Mouse (Mus musculus) C2C12 (cell line): ENCODE results near the gene Pbx1. TPM values are rescaled to one million over a fixed set of nuclear protein-coding genes. Genes with fewer than 3 reads are reported as not detected.

Source experiments
- H3K27me3 ChIP-seq: one replicate; pipeline ENCODE4 v1.6.1; 2011; ENCODE audit not compliant: control insufficient read depth, insufficient read depth, insufficient read length
- H3K36me3 ChIP-seq: one replicate; pipeline ENCODE4 v1.6.1; 2011; ENCODE audit not compliant: control insufficient read depth, insufficient read depth
- H3K4me3 ChIP-seq: one replicate; pipeline ENCODE4 v1.5.1; 2011; ENCODE audit warnings: mild to moderate bottlenecking, control low read depth; ENCODE audit not compliant: poor library complexity, insufficient read depth, severe bottlenecking
- H3K79me2 ChIP-seq: one replicate; pipeline ENCODE4 v1.6.1; 2011; ENCODE audit not compliant: control insufficient read depth, insufficient read depth
- H3K79me3 ChIP-seq: one replicate; pipeline ENCODE4 v1.6.1; 2011; ENCODE audit warnings: low read depth, control low read depth
- H3ac ChIP-seq: one replicate; pipeline ENCODE3; 2011; ENCODE audit warnings: low read depth; ENCODE audit not compliant: control insufficient read depth, insufficient read length
- CEBPB ChIP-seq: IDR thresholded peaks from one replicate; pipeline ENCODE4 v1.6.1; 2011; ENCODE audit warnings: low read depth, mild to moderate bottlenecking, control low read depth, moderate library complexity
- CTCF ChIP-seq: IDR thresholded peaks from one replicate; pipeline ENCODE4 v1.5.1; 2011; ENCODE audit not compliant: control insufficient read depth, insufficient read depth, insufficient read length
- FOSL1 ChIP-seq: IDR thresholded peaks from one replicate; pipeline ENCODE4 v1.8.0; 2011; ENCODE audit warnings: mild to moderate bottlenecking, low read length; ENCODE audit not compliant: poor library complexity, insufficient read depth, severe bottlenecking
- MAX ChIP-seq: IDR thresholded peaks from one replicate; pipeline ENCODE4 v1.6.1; 2011; ENCODE audit warnings: mild to moderate bottlenecking, control low read depth
- MYOD1 ChIP-seq: IDR thresholded peaks from one replicate; pipeline ENCODE4 v1.6.1; 2011; ENCODE audit warnings: low read depth; ENCODE audit not compliant: control insufficient read depth, insufficient read length
- MYOG ChIP-seq: IDR thresholded peaks from one replicate; pipeline ENCODE4 v1.6.1; 2011; ENCODE audit not compliant: control insufficient read depth, insufficient read length; ENCODE audit errors: extremely low read depth
- USF1 ChIP-seq: IDR thresholded peaks from one replicate; pipeline ENCODE4 v1.6.1; 2011; ENCODE audit warnings: low read depth, mild to moderate bottlenecking, control low read depth, moderate library complexity
- polyA plus RNA-seq: library from polyadenylated mRNA; unstranded; fragments of >200 nt; fragmentation: generic; extraction: Trizol; gene quantifications from one replicate; pipeline ENCODE4 v1.2.1, GENCODE M21; 2012; ENCODE audit warnings: missing spikeins

Pbx1 gene
- polyA plus RNA-seq, 1 experiment: 29.4 TPM

DNA sequence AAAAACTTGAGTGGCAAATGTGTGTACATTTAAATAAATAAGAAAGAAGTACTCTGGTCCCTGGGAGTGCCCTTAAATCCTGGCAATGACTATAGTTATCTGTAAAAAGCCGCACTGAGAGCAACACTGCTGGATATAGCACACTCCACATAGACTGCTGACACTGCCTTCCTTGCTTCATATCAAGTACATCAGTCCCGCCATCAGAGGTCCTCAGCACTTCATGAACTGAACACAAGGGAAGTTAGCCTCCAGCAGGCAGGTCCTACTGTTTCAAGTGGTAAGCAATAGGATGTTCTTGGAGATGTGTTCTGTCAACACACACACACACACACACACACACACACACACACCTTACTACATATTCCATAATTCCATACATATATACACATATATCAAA, 339.0 kb downstream of the Pbx1 start:
- Histone ChIP-seq H3K4me3 (no peak overlapping the region), H3K27me3 (no peaks in the 10 kb centered on the region), H3K36me3 (no peaks in the 10 kb centered on the region), H3ac (no peak overlapping the region), H3K79me3 (no peaks in the 10 kb centered on the region), H3K79me2 (no peaks in the 10 kb centered on the region)
- TF ChIP-seq FOSL1 (no peak), MAX (no peak), MYOG (no peak), USF1 (no peak), CTCF (no peak), MYOD1 (no peak), CEBPB (no peak)

- TF ChIP-seq CEBPB (no peak), USF1 (no peak), MAX (no peak), CTCF (no peak), MYOG (no peak), FOSL1 (no peak), MYOD1 (no peak)
Observed at GRCm38 (mm10) chr1:168091627-168092026, 340.4 kb downstream of the Pbx1 start.

DNA sequence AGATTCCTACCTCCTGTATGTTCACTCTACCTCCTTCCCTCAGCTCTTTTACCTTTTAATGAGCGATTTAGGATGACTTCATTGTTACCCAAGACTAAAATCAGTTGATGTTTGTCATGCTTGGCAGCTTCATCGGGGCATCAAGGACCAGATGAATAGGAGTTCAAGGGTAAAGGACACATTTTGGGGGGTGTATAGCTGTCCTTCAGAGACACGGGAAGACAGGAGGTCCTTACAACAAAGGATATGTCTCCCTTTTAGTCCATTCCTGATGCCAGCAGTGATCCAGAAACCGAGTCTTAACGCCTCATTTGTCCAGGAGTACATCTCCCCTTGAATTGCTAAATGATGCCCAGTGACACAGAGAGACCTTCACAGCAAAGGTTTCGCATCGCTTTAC, 343.4 kb downstream of the Pbx1 start:
- Histone ChIP-seq H3K79me2 (no peaks in the 10 kb centered on the region), H3K79me3 (no peaks in the 10 kb centered on the region), H3K4me3 (no peak overlapping the region), H3ac (no peak overlapping the region), H3K36me3 (no peaks in the 10 kb centered on the region), H3K27me3 (no peaks in the 10 kb centered on the region)
- no peak for TF ChIP-seq MYOG
- TF ChIP-seq FOSL1: no peak
- no peak for TF ChIP-seq CEBPB
- no peak for TF ChIP-seq CTCF
- no peak for TF ChIP-seq MYOD1
- TF ChIP-seq MAX: no peak

More at GRCm38 (mm10) chr1:168091627-168092026, 340.4 kb downstream of the Pbx1 start:
- H3ac ChIP-seq: no peak overlapping the region
- no peaks in the 10 kb centered on the region for H3K27me3 ChIP-seq
- no peaks in the 10 kb centered on the region for H3K79me2 ChIP-seq
- no peaks in the 10 kb centered on the region for H3K36me3 ChIP-seq
- H3K79me3 ChIP-seq: no peaks in the 10 kb centered on the region
- no peak overlapping the region for H3K4me3 ChIP-seq

GRCm38 (mm10) chr1:168079394-168079767, 352.7 kb downstream of the Pbx1 start:
- TF ChIP-seq CTCF: no peak
- TF ChIP-seq USF1: no peak
- no peak for TF ChIP-seq MYOG
- Histone ChIP-seq H3K27me3 (no peaks in the 10 kb centered on the region), H3ac (no peak overlapping the region), H3K4me3 (no peak overlapping the region), H3K36me3 (no peaks in the 10 kb centered on the region), H3K79me2 (no peaks in the 10 kb centered on the region), H3K79me3 (no peaks in the 10 kb centered on the region)

GRCm38 (mm10) chr1:168078746-168079393, 353.2 kb downstream of the Pbx1 start:
- TF ChIP-seq MAX (no peak), MYOD1 (no peak), USF1 (no peak), FOSL1 (no peak), CEBPB (no peak), MYOG (no peak), CTCF (no peak)
- no peaks in the 10 kb centered on the region for H3K27me3 ChIP-seq
- H3K79me3 ChIP-seq: no peaks in the 10 kb centered on the region
- H3K4me3 ChIP-seq: no peak overlapping the region
- H3K36me3 ChIP-seq: no peaks in the 10 kb centered on the region
- H3K79me2 ChIP-seq: no peaks in the 10 kb centered on the region
- no peak overlapping the region for H3ac ChIP-seq

GRCm38 (mm10) chr1:168071974-168072373, 360.1 kb downstream of the Pbx1 start:
- no peak overlapping the region for H3ac ChIP-seq
- no peaks in the 10 kb centered on the region for H3K36me3 ChIP-seq
- no peak overlapping the region for H3K4me3 ChIP-seq
- H3K79me3 ChIP-seq: no peaks in the 10 kb centered on the region
- H3K27me3 ChIP-seq: no peaks in the 10 kb centered on the region
- TF ChIP-seq USF1 (no peak), MAX (no peak), FOSL1 (no peak), MYOD1 (no peak), CEBPB (no peak), MYOG (no peak), CTCF (no peak)
- H3K79me2 ChIP-seq: no peaks in the 10 kb centered on the region
